Comparison of ENCODE assay signal across 29 mouse cellular contexts in genomic region chr2:180832711-180833110, GRCm38 (mm10). TPM values are rescaled to one million over a fixed set of nuclear protein-coding genes. Genes with fewer than 3 reads are reported as not detected.
"Had no signal": no experiment of that assay in that cellular context is flagged by ENCODE, and none has a peak within 500 bp of the region (broad histone marks: within the 10 kb centered on the region; RNA-seq: fewer than 3 reads in every experiment).

No protein-coding gene starts in this region.

- H3K27ac ChIP-seq: embryonic facial prominence, embryonic 10.5 days; embryonic facial prominence, embryonic 12.5 days; embryonic facial prominence, embryonic 13.5 days; embryonic facial prominence, embryonic 15.5 days; forebrain, embryonic 10.5 days; forebrain, embryonic 12.5 days; forebrain, embryonic 13.5 days; forebrain, embryonic 15.5 days; gastrocnemius, adult 2 months; heart, adult 2 months; heart, embryonic 10.5 days had no signal

- H3K4me1 ChIP-seq: embryonic facial prominence, embryonic 10.5 days; embryonic facial prominence, embryonic 12.5 days; embryonic facial prominence, embryonic 13.5 days; embryonic facial prominence, embryonic 15.5 days; forebrain, embryonic 12.5 days had no signal

- H3K27me3 ChIP-seq: embryonic facial prominence, embryonic 15.5 days; forebrain, embryonic 12.5 days; forebrain, embryonic 13.5 days; forebrain, embryonic 15.5 days had no signal

- H3K36me3 ChIP-seq: embryonic facial prominence, embryonic 10.5 days; embryonic facial prominence, embryonic 12.5 days; embryonic facial prominence, embryonic 13.5 days; embryonic facial prominence, embryonic 15.5 days; forebrain, embryonic 10.5 days; forebrain, embryonic 12.5 days; forebrain, embryonic 15.5 days; heart, embryonic 10.5 days had no signal

- ATAC-seq: forebrain, embryonic 13.5 days; forebrain, embryonic 14.5 days; forebrain, embryonic 15.5 days; forebrain, embryonic 16.5 days; forebrain, postnatal 0 days had no signal

- H3K9ac ChIP-seq: embryonic facial prominence, embryonic 12.5 days; embryonic facial prominence, embryonic 13.5 days; embryonic facial prominence, embryonic 15.5 days; forebrain, embryonic 12.5 days; forebrain, embryonic 13.5 days; forebrain, embryonic 15.5 days; forebrain, postnatal 0 days had no signal

- H3K4me2 ChIP-seq: embryonic facial prominence, embryonic 12.5 days; embryonic facial prominence, embryonic 13.5 days; embryonic facial prominence, embryonic 15.5 days; forebrain, embryonic 12.5 days; forebrain, embryonic 13.5 days; forebrain, embryonic 15.5 days had no signal

- DNase-seq: cerebellum, postnatal 10 days; cerebellum, postnatal 14 days; cerebellum, postnatal 25 days; cerebellum, postnatal 36 days; embryo, embryonic 11 days; forebrain, postnatal 0 days; gastrocnemius, adult 2 months; gastrocnemius, postnatal 10 days; gastrocnemius, postnatal 14 days; gastrocnemius, postnatal 25 days; gastrocnemius, postnatal 36 days; heart, adult 11 months; heart, adult 18-20 months; heart, adult 2 months had no signal

- H3K4me3 ChIP-seq: embryonic facial prominence, embryonic 10.5 days; embryonic facial prominence, embryonic 12.5 days; embryonic facial prominence, embryonic 13.5 days; embryonic facial prominence, embryonic 15.5 days; erythroblast, embryonic 14.5 days; forebrain, embryonic 10.5 days; forebrain, embryonic 12.5 days; forebrain, embryonic 13.5 days; forebrain, embryonic 15.5 days; gastrocnemius, adult 2 months; heart, adult 2 months; heart, embryonic 10.5 days had no signal

- H3K9me3 ChIP-seq: embryonic facial prominence, embryonic 10.5 days; embryonic facial prominence, embryonic 12.5 days; embryonic facial prominence, embryonic 13.5 days; embryonic facial prominence, embryonic 15.5 days; forebrain, embryonic 10.5 days; forebrain, embryonic 12.5 days; forebrain, embryonic 13.5 days; forebrain, embryonic 15.5 days; heart, embryonic 10.5 days had no signal

RNA-seq across cellular contexts. Expression of gene Bhlhe23, which starts 56.0 kb away (rescaled TPM):
- polyA plus RNA-seq: cortical plate, adult 2 months; embryonic facial prominence, embryonic 13.5 days; embryonic facial prominence, embryonic 14.5 days; embryonic facial prominence, embryonic 15.5 days; erythroblast, embryonic 14.5 days; gonadal fat pad, adult 2 months; heart, adult 2 months had no signal
